Mouse (Mus musculus) 416B (cell line): Measurements from ENCODE around the gene Kcnq2.

Source experiments
- DNase-seq: peaks from one replicate; pipeline ENCODE4 v3.0.0; 2011; ENCODE audit warnings: low read depth

Kcnq2 gene

GRCm38 (mm10) chr2:181041941-181042340, 93.2 kb downstream of the Kcnq2 start:
- no peak for DNase-seq

DNA sequence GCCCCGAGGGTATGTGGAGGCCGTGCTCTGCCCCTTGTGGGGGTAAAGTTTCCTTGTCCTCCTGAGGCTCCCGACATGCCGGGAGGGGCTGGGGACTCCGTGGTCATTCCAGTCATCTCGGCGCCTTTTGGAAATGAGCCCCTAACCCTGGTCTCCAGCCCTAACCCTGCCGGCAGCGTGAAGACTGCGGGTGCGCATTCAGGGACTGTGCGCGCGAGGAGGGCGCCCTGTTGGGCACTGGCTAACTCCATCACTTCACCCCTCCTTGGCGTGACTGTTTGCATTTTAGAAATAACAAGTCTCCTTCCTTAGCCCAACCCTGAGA, 95.8 kb downstream of the Kcnq2 start:
- DNase-seq: no peak

DNA sequence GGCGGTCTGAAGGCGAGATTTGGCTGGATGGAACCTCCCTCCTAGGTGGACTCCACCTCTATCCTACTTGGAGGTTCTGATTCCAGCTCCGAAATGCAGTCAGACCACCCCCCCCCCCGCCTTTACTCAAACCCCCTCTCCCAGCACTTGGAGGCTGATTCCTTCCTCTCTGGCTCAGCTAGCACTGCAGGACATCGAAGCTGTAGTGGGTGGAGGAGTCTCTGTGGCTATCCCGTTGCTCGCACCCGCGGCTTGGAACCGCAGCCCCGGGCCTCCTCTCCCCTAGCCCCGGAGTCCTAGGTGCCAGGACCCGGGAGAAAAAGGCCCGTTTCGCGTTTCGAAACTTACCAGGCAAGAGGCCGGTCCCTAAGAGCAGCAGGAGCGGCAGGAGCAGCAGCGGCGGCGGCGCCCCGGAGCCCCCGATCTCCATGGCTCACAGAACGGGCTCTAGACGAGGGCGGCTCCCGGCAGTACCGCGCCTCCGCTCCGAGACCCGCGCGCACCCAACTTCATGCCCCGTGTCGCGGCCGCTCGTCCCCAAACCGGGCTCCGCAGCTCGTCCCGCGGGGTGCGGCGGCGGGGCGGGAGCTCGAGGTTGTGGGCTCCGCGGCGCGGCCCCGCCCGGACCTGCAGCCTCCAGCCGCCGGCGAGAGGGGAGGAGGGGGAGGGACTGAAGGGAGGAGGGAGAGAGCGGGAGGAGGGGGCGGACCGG, 96.3 kb downstream of the Kcnq2 start:
- no peak for DNase-seq

GRCm38 (mm10) chr2:181036561-181036960, 98.5 kb downstream of the Kcnq2 start:
- DNase-seq: no peak

- no peak for DNase-seq
Measured at GRCm38 (mm10) chr2:181035186-181035585, 99.9 kb downstream of the Kcnq2 start.

- no peak for DNase-seq
Measured at GRCm38 (mm10) chr2:181033310-181033709, 101.8 kb downstream of the Kcnq2 start.

- DNase-seq: peak; percentile 10
Measured at GRCm38 (mm10) chr2:181032407-181032806, 102.7 kb downstream of the Kcnq2 start.

GRCm38 (mm10) chr2:181031406-181031934, 103.6 kb downstream of the Kcnq2 start:
- no peak for DNase-seq
